Mouse (Mus musculus): ENCODE data around the gene Dusp3. TPM values are rescaled to one million over a fixed set of nuclear protein-coding genes. Genes with fewer than 3 reads are reported as not detected.
A peak's percentile ranks its signal among the peaks of the same experiment; 100 is the strongest.

The Dusp3 gene
- total RNA-seq, 2 experiments from 2014 or later: 98.6 to 132 TPM

DNA sequence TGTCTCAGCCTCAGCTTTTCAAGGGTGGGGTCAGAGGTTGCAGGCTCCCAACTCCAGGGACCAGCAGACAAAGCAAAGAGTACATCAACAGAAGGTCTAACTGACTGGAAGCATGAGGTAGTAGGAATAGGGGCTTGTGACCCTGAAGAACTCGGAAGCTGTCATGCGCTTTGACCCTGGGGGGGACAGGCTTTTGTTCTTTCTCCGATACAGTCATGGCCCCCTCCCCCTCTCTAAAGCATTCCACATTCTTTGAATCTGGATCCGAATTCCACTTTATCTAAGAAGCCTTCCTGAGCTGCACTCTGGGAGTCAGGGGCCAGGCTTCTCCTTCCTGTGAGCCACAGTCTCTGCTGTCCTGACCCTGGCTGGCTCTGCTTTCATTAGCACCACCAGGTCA, 54.8 kb downstream of the Dusp3 start:
- no peak for DNase-seq

DNA sequence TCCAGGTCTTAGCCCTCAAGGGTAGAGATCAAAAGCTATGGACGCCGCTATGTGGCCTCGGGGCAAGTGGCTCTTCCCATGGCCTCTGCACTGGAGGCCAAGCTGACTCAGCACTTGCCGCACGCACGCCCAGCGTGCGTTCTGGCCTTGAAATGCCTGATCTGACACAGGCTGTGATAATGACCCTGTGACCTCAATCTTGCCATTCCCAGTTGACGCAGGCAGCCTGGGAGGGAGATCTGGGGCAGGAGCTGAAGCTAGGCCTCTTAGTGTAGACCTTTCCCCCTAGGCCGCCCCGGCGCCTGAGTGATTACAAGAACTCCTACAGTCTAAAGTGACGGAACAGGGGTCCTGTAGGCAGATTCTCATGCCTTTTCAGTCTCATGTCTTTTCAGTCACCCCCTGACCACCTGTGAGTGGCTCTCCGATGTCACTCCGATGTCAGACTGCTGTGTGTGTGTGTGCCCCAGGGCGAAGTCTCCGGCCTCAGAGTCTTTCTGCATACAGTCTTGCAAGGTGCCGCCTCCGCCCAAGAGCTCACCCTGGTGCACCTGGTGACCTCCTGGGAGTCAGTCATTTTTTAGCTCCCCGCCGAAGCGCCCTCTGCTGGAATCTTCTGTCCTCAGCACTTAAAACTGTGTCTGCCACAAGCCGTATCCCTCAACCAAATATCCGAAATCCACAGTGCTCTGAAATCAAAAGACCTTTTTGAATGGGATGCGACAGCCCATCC, 58.6 kb downstream of the Dusp3 start:
- DNase-seq: peak; percentile 86 to 92

DNA sequence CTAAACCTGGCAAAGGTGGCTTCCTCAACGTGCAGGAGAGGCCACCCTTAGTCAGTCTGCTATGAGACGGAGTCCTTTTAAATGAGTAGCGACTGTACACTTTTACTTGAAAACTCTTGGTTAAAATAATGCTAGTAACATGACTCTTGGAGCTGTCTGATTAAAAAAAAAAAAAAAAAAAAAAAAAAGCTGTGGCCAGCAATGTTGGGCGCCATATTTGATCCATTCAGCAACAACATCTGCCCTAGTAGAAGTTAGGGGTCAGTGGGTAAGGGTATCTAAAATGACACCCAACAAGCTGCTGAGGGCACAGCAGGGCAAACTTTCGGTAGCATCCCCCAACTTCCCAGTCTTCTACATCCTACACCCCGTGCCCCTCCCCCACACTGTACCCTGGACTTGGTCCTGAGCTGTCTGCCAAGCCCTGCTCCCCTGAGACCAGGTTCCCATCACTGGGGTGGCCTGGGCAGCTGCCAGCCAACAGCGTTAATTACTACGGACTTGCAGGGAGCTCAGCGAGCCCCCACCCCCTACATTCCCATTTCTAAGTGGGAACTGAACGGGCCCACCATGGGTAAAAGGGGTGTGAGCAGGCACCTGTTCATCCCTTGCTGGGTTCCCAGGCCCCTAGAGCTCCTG, 59.7 kb downstream of the Dusp3 start:
- DNase-seq: peak in 1 of 2 experiments; percentile 59

DNA sequence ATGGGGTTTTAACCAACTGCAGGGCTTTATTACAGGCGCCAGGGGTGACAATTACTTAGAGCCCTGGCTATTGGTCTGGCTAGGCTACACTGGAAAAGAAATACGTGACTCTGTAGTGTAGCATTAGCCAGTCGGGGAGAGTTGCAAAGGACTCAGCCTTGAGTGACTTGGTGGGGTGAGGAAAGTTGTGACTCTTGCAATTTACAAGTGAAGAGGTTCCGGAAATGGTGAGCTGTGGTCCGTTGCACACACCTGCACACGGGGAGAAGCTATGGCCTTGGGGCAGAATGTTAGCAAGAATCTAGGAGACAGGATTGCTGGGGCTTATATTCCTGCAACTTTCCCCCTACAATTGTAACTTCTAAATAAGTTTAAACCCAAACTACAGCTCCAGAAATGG, 61.2 kb downstream of the Dusp3 start:
- no peak for DNase-seq

DNA sequence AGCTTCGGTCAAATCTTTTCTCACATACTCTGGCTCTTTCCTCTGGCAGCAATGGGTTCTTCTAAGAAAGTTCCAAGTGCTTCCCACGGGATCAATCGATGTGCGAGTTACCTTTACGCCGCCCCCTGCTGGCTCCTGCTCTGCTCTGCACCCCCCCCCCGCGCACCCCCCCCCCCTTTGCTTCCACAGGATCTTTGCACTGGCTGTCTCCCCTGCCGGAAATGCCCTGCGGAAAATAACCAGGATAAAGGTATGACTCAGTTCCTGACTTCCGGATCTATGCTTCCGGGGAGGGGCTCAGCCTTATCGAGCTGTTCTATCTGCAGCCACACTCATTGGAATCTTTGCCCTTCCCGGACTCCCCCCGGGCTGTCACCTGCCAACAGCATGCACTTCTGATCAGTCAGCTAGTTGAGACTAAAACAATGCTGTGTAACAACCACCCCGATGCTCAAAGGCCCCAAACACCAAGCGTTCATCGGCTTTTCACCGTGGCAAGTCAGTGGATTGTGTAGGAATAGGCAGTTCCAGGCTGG, 62.3 kb downstream of the Dusp3 start:
- no peak for DNase-seq

DNA sequence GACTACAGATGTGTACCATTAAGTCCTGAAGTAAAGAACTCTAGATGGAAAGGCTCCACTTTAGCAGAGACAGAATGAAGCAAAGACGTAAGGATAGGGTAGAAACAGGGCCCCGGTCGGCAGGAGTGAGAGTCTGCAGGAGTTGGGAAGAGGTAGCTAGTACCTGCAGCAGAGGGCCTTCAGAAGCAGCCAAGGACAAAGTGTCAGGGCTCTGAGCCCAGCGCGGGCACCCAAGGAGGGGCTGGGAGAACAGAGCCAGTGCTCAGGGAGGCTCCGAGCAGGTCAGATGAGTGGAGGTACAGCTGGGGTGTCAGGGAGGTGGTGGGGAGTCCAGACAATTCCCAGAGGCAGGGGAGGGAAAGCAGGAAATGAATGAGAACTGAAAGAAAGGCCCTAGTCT, 62.8 kb downstream of the Dusp3 start:
- DNase-seq: no peak

DNA sequence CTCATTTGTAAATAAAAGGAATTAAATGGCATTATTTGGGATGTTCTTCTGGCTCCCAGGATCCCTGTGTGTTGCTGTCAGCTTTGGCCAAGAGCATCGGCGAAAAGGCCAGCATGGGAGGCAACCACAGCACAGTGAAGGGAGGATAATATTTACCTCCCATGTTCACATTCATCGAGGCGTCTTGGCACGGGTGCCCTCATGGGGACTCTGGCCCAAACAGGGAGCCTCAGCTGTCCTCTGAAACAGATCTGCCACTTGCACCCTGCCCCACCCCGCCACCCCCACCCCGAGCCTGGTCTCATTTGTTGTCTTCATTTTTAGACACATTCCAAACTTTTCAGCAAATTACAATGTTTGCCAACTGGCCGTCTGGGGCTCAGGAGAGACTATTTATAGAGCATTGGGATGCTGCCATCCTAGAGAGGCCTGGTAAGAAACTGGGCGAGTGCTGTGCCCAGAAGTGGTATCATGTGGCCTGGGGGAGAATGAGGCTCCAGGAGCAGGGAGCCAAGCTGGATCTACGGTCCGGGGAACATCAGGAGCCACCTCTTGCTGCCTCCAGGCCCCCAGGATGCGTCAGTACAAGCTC, 65.4 kb downstream of the Dusp3 start:
- no peak for DNase-seq

Other genes starting within 250 kb of the Dusp3 start
- gene Etv4, start 201.6 kb downstream of the Dusp3 start, total RNA-seq (2021): 1 to 10 TPM; 1.2 to 3.0 TPM
- 1 to 10 TPM; 3.6 to 6.0 TPM for gene Meox1, start 92.6 kb downstream of the Dusp3 start, total RNA-seq (2021)
- not detected for gene Sost, start 20.0 kb downstream of the Dusp3 start, total RNA-seq (2021)
- not detected for gene Cfap97d1, start 2.7 kb downstream of the Dusp3 start, total RNA-seq (2021)
- gene Mpp3, start 41.4 kb upstream of the Dusp3 start, total RNA-seq (2021): 10 to 100 TPM in 1 of 2 experiments, 1 to 10 TPM in 1; 5.3 to 17.3 TPM
- gene Cd300lg, start 54.5 kb upstream of the Dusp3 start, total RNA-seq (2021): 10 to 100 TPM; 40.3 to 48.6 TPM
- 10 to 100 TPM in 1 of 2 experiments, 1 to 10 TPM in 1; 8.9 to 10.8 TPM for gene Mpp2, start 101.5 kb upstream of the Dusp3 start, total RNA-seq (2021)
- not detected for gene Ppy, start 114.3 kb upstream of the Dusp3 start, total RNA-seq (2021)
- gene Pyy, start 120.8 kb upstream of the Dusp3 start, total RNA-seq (2021): not detected
- under 1 TPM; 0.13 to 0.43 TPM for gene Nags, start 158.5 kb upstream of the Dusp3 start, total RNA-seq (2021)
- 10 to 100 TPM; 15.2 to 17.7 TPM for gene Tmem101, start 169.4 kb upstream of the Dusp3 start, total RNA-seq (2021)
- 10 to 100 TPM; 81.9 to 90.1 TPM for gene Lsm12, start 198.3 kb upstream of the Dusp3 start, total RNA-seq (2021)
- gene G6pc3, start 202.6 kb upstream of the Dusp3 start, total RNA-seq (2021): 100 to 1,000 TPM; 126 to 133 TPM
- gene Hdac5, start 243.2 kb upstream of the Dusp3 start, total RNA-seq (2021): 10 to 100 TPM; 96.3 to 96.5 TPM